Mouse (Mus musculus) midbrain, embryonic 15.5 days (tissue): Measurements from ENCODE around the gene Ciapin1. TPM values are rescaled to one million over a fixed set of nuclear protein-coding genes. Genes with fewer than 3 reads are reported as not detected.
A peak's percentile ranks its signal among the peaks of the same experiment; 100 is the strongest.

Source experiments
- ATAC-seq: fragments of 200-750 bp; cut with Nextera tagmentation; replicated peaks from 2 replicates; pipeline ENCODE4 v1.8.0; 2017; ENCODE audit warnings: moderate TSS enrichment
- H3K27ac ChIP-seq: fragments of 300-500 bp; sonication (generic); 2 replicates; pipeline ENCODE4 v1.5.1; 2015; ENCODE audit warnings: mild to moderate bottlenecking, inconsistent platforms
- H3K27me3 ChIP-seq: fragments of 300-500 bp; sonication (generic); replicated peaks from 2 replicates; pipeline ENCODE4 v1.6.1; 2015; ENCODE audit warnings: inconsistent platforms
- H3K36me3 ChIP-seq: fragments of 300-500 bp; sonication (generic); replicated peaks from 2 replicates; pipeline ENCODE4 v1.6.1; 2015; ENCODE audit warnings: inconsistent platforms
- H3K4me1 ChIP-seq: fragments of 300-500 bp; sonication (generic); 2 replicates; pipeline ENCODE4 v1.6.1; 2015; ENCODE audit warnings: inconsistent platforms
- H3K4me2 ChIP-seq: fragments of 300-500 bp; sonication (generic); 2 replicates; pipeline ENCODE4 v1.6.1; 2015; ENCODE audit warnings: inconsistent platforms, mild to moderate bottlenecking, moderate library complexity
- H3K4me3 ChIP-seq: fragments of 300-500 bp; sonication (generic); 2 replicates; pipeline ENCODE4 v1.5.1; 2015; ENCODE audit warnings: mild to moderate bottlenecking, inconsistent platforms
- H3K9ac ChIP-seq: fragments of 300-500 bp; sonication (generic); 2 replicates; pipeline ENCODE4 v1.6.1; 2015; ENCODE audit warnings: mild to moderate bottlenecking, inconsistent platforms
- H3K9me3 ChIP-seq: fragments of 300-500 bp; sonication (generic); 2 replicates; pipeline ENCODE4 v1.6.1; 2016; ENCODE audit warnings: inconsistent platforms
- WGBS: fragments of 180-500 bp; shearing (Covaris S2); methylation state at CpG from one replicate; pipeline ENCODE4 v1.1.7; 2015; ENCODE audit warnings: mixed read lengths; 5-methylcytosine and 5-hydroxymethylcytosine counted together
- polyA plus RNA-seq: library from polyadenylated mRNA; unstranded; fragments of >200 nt; fragmentation: Nextera tagmentation; extraction: Ambion mirVana; gene quantifications from 2 replicates; pipeline ENCODE4 v1.2.1, GENCODE M21; 2015

The Ciapin1 gene
- polyA plus RNA-seq, 1 experiment from 2014 or later = 217 TPM

- ATAC-seq = no peak
- no peak overlapping the region for H3K27ac ChIP-seq
- H3K36me3 ChIP-seq = no peaks in the 10 kb centered on the region
- H3K27me3 ChIP-seq = no peaks in the 10 kb centered on the region
- H3K4me2 ChIP-seq = no peak overlapping the region
- WGBS = 0% methylated on average over 1 of the region's 1 CpGs
- no peak overlapping the region for H3K4me3 ChIP-seq
- H3K4me1 ChIP-seq = peaks cover 7% of the 10 kb centered on the region
- no peaks in the 10 kb centered on the region for H3K9me3 ChIP-seq
- no peak overlapping the region for H3K9ac ChIP-seq
Measured at GRCm38 (mm10) chr8:94814556-94814955, 23.6 kb downstream of the Ciapin1 start.

DNA sequence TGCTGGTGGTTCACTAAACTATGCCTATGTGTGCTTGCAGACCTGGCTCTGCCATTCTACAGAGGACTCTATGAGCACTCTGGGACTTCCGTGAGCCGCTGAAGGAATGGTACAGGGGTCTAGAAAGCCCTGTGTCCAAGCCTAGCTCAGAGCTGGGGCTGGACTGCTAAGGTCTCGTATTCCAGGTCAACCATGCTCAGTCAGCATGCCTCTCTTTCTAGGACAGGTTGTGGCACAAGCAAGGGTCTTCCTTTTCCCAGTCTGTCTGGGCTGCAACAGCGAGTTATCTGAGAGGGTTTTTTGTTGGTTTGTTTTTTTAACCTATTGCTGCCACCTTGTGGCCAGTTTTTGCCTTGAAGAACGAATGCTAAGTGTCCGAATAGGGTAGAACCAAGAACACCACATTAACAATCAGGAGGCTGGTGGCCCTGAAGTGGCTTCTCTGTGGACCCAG is 25.5 kb downstream of the Ciapin1 start:
- peak overlapping the region; percentile 37 for H3K4me2 ChIP-seq
- H3K27ac ChIP-seq = peak overlapping the region; percentile 66
- 27% methylated on average over 6 of the region's 6 CpGs for WGBS
- peak; percentile 79 for ATAC-seq
- peak overlapping the region; percentile 12 for H3K4me3 ChIP-seq
- H3K4me1 ChIP-seq = peaks cover 7% of the 10 kb centered on the region
- H3K27me3 ChIP-seq = no peaks in the 10 kb centered on the region
- H3K9ac ChIP-seq = no peak overlapping the region
- no peaks in the 10 kb centered on the region for H3K36me3 ChIP-seq
- H3K9me3 ChIP-seq = no peaks in the 10 kb centered on the region

DNA sequence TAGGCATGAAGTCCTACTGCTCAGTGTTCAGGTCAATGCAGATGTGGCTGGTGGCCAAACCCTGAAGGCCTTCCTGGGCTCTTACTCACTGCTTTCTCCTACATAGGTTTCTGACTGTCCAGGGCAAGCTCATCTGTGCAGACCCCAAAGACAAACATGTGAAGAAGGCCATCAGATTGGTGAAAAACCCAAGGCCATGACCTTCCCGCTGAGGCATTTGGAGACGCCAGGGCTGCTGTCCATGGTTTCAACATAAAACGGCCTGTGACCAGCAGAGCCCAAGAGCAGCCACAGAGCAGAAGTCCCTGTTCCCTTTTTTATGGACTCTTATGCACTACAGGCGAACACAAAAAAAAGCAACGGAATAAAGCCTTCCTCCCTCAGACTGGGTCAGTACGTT is 26.5 kb downstream of the Ciapin1 start:
- H3K4me3 ChIP-seq = no peak overlapping the region
- H3K27ac ChIP-seq = no peak overlapping the region
- no peak for ATAC-seq
- H3K4me1 ChIP-seq = peaks cover 7% of the 10 kb centered on the region
- H3K9ac ChIP-seq = no peak overlapping the region
- H3K9me3 ChIP-seq = no peaks in the 10 kb centered on the region
- WGBS = 88% methylated on average over 6 of the region's 6 CpGs
- H3K27me3 ChIP-seq = no peaks in the 10 kb centered on the region
- no peaks in the 10 kb centered on the region for H3K36me3 ChIP-seq
- H3K4me2 ChIP-seq = no peak overlapping the region

- 86% methylated on average over 5 of the region's 5 CpGs for WGBS
- H3K27me3 ChIP-seq = no peaks in the 10 kb centered on the region
- no peak overlapping the region for H3K4me2 ChIP-seq
- H3K27ac ChIP-seq = no peak overlapping the region
- H3K36me3 ChIP-seq = no peaks in the 10 kb centered on the region
- H3K9me3 ChIP-seq = no peaks in the 10 kb centered on the region
- no peak overlapping the region for H3K4me3 ChIP-seq
- ATAC-seq = no peak
- H3K9ac ChIP-seq = no peak overlapping the region
- H3K4me1 ChIP-seq = peaks cover 7% of the 10 kb centered on the region
Measured at GRCm38 (mm10) chr8:94810855-94811254, 27.3 kb downstream of the Ciapin1 start.

- Histone ChIP-seq H3K36me3 (no peaks in the 10 kb centered on the region), H3K4me3 (no peak within 1 kb of the TSS), H3K27me3 (no peaks in the 10 kb centered on the region), H3K27ac (no peak within 1 kb of the TSS), H3K9me3 (no peaks in the 10 kb centered on the region), H3K9ac (no peak within 1 kb of the TSS), H3K4me2 (no peak within 1 kb of the TSS), H3K4me1 (peaks cover 7% of the 10 kb centered on the region)
- ATAC-seq = no peak
- WGBS = 74% methylated on average over 3 of the region's 3 CpGs
Measured at GRCm38 (mm10) chr8:94810153-94810552, 28.0 kb downstream of the Ciapin1 start, which contains the start of gene Ccl17. Gene Ccl17 (plus strand): TSS chr8:94810453.

DNA sequence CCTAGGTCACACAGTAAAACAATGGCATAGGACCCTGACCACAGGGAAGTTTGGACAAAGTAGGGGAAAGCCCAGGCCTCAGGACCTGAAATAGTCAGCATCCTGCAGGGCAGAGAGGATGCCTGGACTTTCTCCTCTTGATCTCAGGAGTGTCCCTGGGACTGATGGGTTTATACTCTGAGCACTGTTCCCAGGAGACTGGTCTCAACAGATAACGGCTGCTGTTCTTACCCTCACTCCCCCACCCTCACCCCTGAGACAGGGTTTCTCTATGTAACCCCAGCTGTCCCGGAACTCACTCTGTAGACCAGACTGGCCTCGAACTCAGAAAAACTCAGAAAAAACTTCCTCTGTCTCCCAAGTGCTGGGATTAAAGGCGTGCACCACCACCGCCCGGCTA is 29.8 kb downstream of the Ciapin1 start:
- H3K9me3 ChIP-seq = no peaks in the 10 kb centered on the region
- no peak overlapping the region for H3K9ac ChIP-seq
- no peaks in the 10 kb centered on the region for H3K36me3 ChIP-seq
- H3K27ac ChIP-seq = no peak overlapping the region
- ATAC-seq = no peak
- no peaks in the 10 kb centered on the region for H3K27me3 ChIP-seq
- H3K4me1 ChIP-seq = peaks cover 7% of the 10 kb centered on the region
- 87% methylated on average over 6 of the region's 6 CpGs for WGBS
- no peak overlapping the region for H3K4me3 ChIP-seq
- no peak overlapping the region for H3K4me2 ChIP-seq

DNA sequence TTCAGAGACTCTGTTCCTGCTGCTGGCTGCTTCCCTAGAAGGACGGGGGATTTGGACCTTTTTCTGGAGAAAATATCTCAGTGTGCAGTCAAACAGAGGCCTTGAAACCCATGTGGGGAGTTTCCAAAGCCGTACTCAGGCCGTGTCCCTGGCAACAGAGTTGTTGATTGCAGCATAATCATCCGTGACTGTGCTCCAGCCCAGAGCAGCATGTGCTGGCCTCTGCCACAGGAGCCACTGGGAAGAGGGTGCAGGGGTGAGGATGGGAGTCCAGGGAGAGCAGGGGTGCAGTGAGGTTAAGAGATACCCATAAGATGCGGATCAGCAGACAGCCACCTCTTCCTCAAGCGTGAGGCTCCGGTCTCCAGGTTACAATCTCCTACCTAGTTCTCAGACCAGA is 30.7 kb downstream of the Ciapin1 start:
- peaks cover 5% of the 10 kb centered on the region for H3K4me1 ChIP-seq
- H3K4me3 ChIP-seq = no peak overlapping the region
- H3K27me3 ChIP-seq = no peaks in the 10 kb centered on the region
- 50% methylated on average over 7 of the region's 7 CpGs for WGBS
- H3K4me2 ChIP-seq = no peak overlapping the region
- H3K9ac ChIP-seq = no peak overlapping the region
- no peak overlapping the region for H3K27ac ChIP-seq
- H3K36me3 ChIP-seq = no peaks in the 10 kb centered on the region
- H3K9me3 ChIP-seq = no peaks in the 10 kb centered on the region
- ATAC-seq = no peak

DNA sequence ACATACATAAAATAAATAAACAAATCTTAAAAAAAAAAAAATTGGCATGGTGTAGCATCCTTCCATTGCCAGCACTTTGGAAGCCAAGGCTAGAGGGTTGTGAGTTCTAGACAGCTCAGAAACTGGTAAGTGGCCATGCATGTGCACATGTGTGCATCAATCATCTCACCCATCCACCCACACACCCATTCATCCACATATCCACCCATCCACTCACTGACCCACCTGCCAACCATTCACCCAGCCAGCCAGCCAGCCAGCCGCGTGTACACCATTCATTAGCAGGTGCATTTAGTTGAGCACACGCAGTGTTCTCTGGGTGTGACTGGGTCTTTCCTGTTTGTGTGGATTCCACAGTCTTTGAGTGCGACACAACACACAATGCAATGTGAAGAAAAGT is 32.3 kb downstream of the Ciapin1 start:
- Histone ChIP-seq H3K4me1 (no peaks in the 10 kb centered on the region), H3K27me3 (no peaks in the 10 kb centered on the region), H3K4me2 (no peak overlapping the region), H3K36me3 (no peaks in the 10 kb centered on the region), H3K9me3 (no peaks in the 10 kb centered on the region), H3K9ac (no peak overlapping the region), H3K4me3 (no peak overlapping the region), H3K27ac (no peak overlapping the region)
- ATAC-seq = no peak
- WGBS = 61% methylated on average over 4 of the region's 4 CpGs

DNA sequence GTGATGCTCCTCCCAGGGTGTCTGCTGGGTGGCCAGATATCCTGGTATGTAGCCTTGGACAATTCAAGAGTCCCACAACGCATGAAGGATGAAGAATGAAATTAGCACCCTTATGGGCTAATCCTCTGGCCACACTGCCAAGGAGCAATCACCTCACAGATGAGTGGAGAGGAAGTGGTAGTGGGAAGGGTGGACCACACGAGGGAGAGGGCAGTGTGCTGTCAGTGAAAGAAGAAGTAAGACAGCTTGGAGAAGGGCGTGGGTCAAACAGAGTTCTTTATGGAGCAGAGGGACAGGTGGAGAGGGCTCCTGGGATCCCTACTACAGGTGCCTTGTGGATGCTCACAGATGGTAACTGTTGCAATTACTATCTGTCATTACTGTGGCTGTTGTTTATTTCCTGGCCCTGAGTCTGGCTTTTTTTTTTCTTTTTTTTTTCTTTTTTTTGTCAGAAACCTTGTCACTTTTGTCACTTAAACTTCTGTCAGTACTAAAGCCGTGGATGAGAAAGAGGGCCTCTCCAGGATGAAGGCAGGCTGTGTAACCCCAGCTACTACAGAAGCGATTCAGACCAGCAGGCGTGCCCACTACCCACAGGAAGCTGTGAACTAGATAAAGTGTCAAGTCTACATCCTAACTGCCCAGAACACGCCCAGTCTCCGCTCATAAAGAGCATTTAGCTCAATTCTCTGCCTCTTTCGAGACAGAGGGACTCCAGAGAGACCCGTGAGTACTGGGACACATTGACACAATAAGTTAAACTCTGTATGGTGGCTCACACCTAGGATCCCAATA is 33.4 kb downstream of the Ciapin1 start:
- ATAC-seq = no peak
- H3K27ac ChIP-seq = no peak overlapping the region

DNA sequence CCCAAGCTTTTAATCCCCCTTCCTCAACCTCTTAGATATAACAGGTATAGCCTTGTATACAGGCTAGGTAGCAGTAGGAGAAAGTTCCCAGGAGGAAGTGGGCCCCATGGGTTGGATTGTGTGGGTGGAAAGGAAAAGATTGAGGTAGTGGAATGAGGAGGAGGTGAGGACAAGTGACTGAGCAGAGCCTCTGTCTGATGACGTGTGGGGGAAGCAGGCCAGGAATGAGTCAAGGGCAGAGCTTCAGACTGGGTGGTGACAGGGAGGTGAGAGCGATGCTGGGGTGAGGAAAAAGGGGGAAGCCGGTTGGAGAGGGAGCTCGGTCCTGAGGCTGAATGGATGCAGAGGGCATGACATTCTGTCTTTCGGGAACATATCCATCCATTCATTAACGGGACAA is 34.6 kb downstream of the Ciapin1 start:
- H3K36me3 ChIP-seq = no peaks in the 10 kb centered on the region
- no peak overlapping the region for H3K4me2 ChIP-seq
- no peak for ATAC-seq
- no peak overlapping the region for H3K27ac ChIP-seq
- 77% methylated on average over 6 of the region's 6 CpGs for WGBS
- H3K9ac ChIP-seq = no peak overlapping the region
- no peak overlapping the region for H3K4me3 ChIP-seq
- H3K4me1 ChIP-seq = no peaks in the 10 kb centered on the region
- no peaks in the 10 kb centered on the region for H3K27me3 ChIP-seq
- H3K9me3 ChIP-seq = no peaks in the 10 kb centered on the region

More for the DNA sequence above, 33.4 kb downstream of the Ciapin1 start:
- no peaks in the 10 kb centered on the region for H3K9me3 ChIP-seq
- 84% methylated on average over 10 of the region's 10 CpGs for WGBS
- H3K27me3 ChIP-seq = no peaks in the 10 kb centered on the region
- H3K9ac ChIP-seq = no peak overlapping the region
- no peaks in the 10 kb centered on the region for H3K36me3 ChIP-seq
- H3K4me1 ChIP-seq = no peaks in the 10 kb centered on the region
- no peak overlapping the region for H3K4me3 ChIP-seq
- H3K4me2 ChIP-seq = no peak overlapping the region

- Histone ChIP-seq H3K27ac (no peak overlapping the region), H3K9me3 (no peaks in the 10 kb centered on the region), H3K36me3 (no peaks in the 10 kb centered on the region), H3K4me2 (no peak overlapping the region), H3K9ac (no peak overlapping the region), H3K4me1 (no peaks in the 10 kb centered on the region), H3K4me3 (no peak overlapping the region), H3K27me3 (no peaks in the 10 kb centered on the region)
- no peak for ATAC-seq
- 85% methylated on average over 4 of the region's 4 CpGs for WGBS
Measured at GRCm38 (mm10) chr8:94802375-94802774, 35.8 kb downstream of the Ciapin1 start.

DNA sequence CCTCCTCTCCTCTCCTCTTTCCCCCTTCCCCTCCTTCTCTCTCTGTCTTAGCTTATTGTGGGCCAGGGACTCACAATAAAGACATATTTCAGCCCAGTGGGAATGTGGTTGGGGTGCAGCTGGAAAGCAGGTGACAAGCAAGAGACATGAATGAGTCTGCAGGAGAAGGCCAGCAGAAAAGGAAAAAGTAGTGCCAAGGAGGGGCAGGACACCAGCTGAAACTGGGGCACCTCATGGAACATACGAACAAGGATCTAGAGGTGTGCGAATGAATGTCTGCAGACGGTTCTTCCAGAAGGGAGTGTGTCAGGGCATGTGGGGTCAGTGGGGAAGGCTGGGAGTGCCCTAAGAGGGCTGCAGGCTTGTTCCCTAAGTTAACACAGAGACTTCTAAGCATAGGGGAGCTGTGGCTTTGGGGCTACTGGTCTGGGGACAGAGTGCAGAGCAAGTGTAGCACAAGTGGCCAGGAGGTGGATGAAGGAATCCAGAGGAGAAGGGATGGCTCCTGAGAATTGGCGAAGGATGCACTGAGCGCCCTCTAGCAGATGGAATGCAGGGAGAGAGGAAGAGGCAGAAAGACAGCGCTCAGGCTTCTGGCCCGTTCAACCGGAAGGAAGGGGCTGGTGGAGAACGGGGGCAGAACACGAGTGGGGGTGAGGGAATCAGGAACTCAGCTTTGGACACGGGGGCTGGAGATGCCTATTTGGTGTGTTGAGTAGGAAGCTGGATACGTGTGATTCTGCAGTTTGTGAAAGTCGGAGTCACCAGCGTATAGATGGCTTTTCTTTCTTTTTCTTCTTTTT is 36.7 kb downstream of the Ciapin1 start:
- no peak for ATAC-seq
- Histone ChIP-seq H3K36me3 (no peaks in the 10 kb centered on the region), H3K4me3 (no peak overlapping the region), H3K4me2 (no peak overlapping the region), H3K9me3 (no peaks in the 10 kb centered on the region), H3K9ac (no peak overlapping the region), H3K27me3 (no peaks in the 10 kb centered on the region), H3K4me1 (no peaks in the 10 kb centered on the region), H3K27ac (no peak overlapping the region)
- WGBS = 44% methylated on average over 14 of the region's 14 CpGs
